Mouse (Mus musculus) frontal cortex, adult 2 months (tissue): Measurements from ENCODE around the gene Zfp980. TPM values are rescaled to one million over a fixed set of nuclear protein-coding genes. Genes with fewer than 3 reads are reported as not detected.
"Not testable (repeated sequence)": the region's sequence is repeated elsewhere in the genome, so short reads cannot be mapped to it uniquely, and the experiment has no call there.

Source experiments
- DNase-seq, 2 experiments: peaks; one replicate each; pipeline ENCODE4 v3.0.0; 2022; ENCODE audit warnings: low spot score in 1 of 2; ENCODE audit errors: extremely low spot score in 1 of 2
- polyA plus RNA-seq: library from polyadenylated mRNA; depleted of rRNA; stranded (reverse); fragments of >200 nt; gene quantifications from 2 replicates; pipeline ENCODE4 v1.2.3, GENCODE M21; 2012; rRNA removed

Zfp980 gene
- not detected in 2 replicates for polyA plus RNA-seq

DNA sequence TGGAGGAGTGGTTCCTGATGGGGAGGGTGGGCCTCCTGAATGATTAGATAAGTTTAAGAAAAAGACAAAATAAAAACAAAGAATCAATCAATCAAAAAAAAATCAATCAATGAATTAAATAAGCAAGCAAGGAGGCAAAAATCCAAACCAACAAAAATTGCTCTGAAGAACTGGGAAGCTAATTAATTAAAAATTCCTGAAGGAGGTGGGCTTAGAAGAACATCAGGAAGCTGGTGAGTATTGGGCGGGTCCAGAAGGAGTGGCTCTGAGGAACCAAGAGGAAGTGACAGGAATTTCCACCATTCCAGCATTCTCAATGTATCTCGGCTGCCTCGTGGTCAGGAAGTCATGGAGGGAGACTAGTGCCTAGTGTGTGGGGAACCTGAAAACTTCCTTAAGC is at the start of gene Zfp980:
TSS of gene Zfp980 (plus strand) at position 301 of the 400 bp plus-strand sequence.
- not testable (repeated sequence) for DNase-seq

GRCm38 (mm10) chr4:145640416-145641185 is 29.9 kb upstream of the Zfp980 start:
- not testable (repeated sequence) for DNase-seq

GRCm38 (mm10) chr4:145674286-145674780 is 3.8 kb downstream of the Zfp980 start:
- not testable (repeated sequence) for DNase-seq

DNA sequence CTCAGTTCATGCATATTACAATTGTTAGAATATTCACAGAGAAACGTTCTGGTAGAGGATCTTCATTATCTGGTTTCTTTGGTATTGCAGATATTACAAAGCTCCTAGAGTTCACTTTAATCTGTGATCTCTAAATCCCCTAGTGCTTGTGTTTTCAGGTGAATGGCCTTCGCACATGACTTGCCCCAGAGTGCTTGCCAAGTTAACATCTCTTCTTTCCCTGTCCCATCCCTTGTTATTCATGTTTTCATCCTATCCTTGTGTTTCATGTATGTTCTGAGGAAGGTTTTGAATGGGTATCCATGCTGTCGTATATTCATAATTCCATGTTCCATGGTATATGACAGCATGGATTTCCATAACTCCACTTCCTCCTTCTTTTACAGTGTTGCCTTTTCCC is 9.7 kb downstream of the Zfp980 start:
- peak in 1 of 2 experiments; percentile 1 for DNase-seq

GRCm38 (mm10) chr4:145680672-145681387 is 10.3 kb downstream of the Zfp980 start:
- DNase-seq = not testable (repeated sequence)

DNA sequence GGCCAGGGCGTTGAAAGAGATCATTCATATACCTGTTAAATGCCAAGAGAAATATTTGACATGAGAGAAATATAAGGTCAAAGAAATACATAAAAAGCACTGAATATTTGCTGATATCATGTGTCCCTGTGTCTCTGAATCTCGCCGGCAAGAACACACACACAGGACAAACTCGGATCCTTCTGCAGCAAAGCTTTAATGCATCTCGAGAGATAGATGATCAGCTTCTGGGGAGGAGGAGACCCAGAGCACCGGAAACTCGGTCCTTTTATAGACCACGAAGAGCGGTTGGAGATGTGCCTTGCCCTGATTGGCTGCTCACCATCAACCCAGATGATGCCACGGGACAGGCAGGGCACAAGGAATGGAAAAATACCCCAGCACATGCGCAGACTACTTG is 11.5 kb downstream of the Zfp980 start:
- DNase-seq = not testable (repeated sequence)

- not testable (repeated sequence) for DNase-seq
These were observed 12.7 kb downstream of the Zfp980 start for GRCm38 (mm10) chr4:145683024-145683766.

DNA sequence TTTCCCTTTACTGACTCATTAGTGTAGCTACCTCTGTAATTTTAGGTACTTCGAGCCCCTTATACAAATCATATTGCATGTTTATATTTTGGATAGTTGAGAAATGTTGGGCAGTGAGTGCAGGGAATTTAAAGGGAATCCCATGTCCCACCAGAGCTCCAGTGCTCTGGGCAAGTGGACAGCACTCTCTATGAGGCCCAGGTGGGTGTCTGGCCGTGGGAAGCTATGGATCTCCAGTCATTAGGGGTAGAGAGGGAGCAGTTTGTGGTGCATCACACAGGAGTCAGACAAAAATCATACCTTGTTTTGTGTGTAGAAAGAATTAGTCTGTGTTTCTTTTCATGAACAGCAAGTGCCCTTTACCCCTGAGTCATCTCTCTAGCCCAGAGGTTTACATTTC is 15.6 kb downstream of the Zfp980 start:
- not testable (repeated sequence) for DNase-seq

DNA sequence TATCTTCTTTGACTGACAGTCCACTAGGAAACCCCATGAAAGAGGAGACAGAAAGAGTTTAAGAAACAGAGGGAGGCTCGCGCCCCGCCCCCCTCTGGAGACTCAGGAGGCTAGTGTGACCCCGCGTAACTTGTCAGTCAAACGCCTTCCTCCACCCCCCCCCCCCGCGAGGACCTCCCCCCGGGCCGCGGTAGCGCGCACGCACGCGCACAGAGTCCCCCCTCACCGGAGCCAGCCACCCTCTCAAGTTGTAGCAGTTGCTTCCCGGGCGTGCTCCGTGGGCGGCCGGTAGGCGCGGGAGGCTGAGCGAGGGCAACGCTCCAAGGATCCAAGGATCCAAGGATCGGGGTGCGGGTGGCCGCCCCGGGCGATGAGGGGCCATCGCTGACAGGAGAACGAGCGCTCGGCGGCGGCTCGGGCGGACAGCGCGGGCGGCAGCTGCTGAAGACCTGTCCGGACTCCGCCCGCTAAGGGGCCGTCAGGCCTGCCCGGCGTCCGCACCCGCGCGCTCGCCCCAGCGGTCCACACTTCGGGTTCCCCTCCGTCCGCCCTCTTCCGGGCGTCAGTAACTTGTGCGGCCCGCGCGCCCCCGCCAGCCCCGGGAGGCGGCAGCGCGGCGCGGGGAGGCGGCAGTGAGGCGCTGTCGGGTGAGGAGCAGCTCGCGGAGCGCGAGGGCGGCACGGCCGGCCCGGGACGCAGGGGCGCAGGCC is 74.6 kb downstream of the Zfp980 start:
- not testable (repeated sequence) for DNase-seq

DNA sequence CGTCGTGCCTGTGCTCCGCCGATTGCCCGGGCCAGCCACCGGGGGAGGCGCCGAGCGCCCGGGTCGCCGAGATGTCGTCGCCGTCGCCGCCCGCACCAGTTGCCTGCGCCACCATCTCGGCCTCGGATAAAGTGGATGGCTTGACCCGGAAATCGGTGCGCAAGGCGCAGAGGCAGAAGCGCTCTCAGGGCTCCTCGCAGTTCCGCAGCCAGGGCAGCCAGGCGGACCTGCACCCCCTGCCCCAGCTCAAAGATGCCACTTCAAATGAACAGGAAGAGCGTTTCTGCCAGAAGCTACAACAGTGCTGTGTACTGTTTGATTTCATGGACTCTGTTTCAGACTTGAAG is 75.1 kb downstream of the Zfp980 start:
- not testable (repeated sequence) for DNase-seq

Other genes with a start within 250 kb of the Zfp980 start
- gene Zfp990, start 159.9 kb upstream of the Zfp980 start, polyA plus RNA-seq = 0.02 and 0.04 TPM in 2 replicates
- 0.14 and 0.17 TPM in 2 replicates for gene Gm13212, start 85.5 kb upstream of the Zfp980 start, polyA plus RNA-seq
- gene Zfp986, start 198.1 kb downstream of the Zfp980 start, polyA plus RNA-seq = 0.67 and 0.70 TPM in 2 replicates